Mouse (Mus musculus): ENCODE results near the gene Ppp1r3c. TPM values are rescaled to one million over a fixed set of nuclear protein-coding genes. Genes with fewer than 3 reads are reported as not detected.

The Ppp1r3c gene
- polyA plus RNA-seq, 1 experiment from 2014 or later: 4.7 TPM

GRCm38 (mm10) chr19:36714492-36714891 lies 22.0 kb downstream of the Ppp1r3c start:
- Histone ChIP-seq H3K36me3 (replicated peaks; ENCODE audit: control insufficient read depth, insufficient read depth, low read depth, low read length) (no peaks in the 10 kb centered on the region), H3K4me2 (ENCODE audit: low read depth, low read length) (no peak overlapping the region), H3K4me1 (ENCODE audit: control insufficient read depth, insufficient read depth, low read length) (no peaks in the 10 kb centered on the region), H3K27me3 (ENCODE audit: control insufficient read depth, insufficient read depth, low read length) (no peaks in the 10 kb centered on the region), H3K27ac (replicated peaks; ENCODE audit: low read depth, low read length) (no peak overlapping the region), H3K9ac (replicated peaks; ENCODE audit: low read length) (no peak overlapping the region), H3K4me3 (ENCODE audit: low read depth, low read length) (no peak overlapping the region), H3K9me3 (replicated peaks; ENCODE audit: control insufficient read depth, low read length) (no peaks in the 10 kb centered on the region)
- 80% methylated on average over 1 of the region's 1 CpGs for WGBS
- no peak for DNase-seq (ENCODE audit: low spot score)
- ATAC-seq (replicated peaks; ENCODE audit: insufficient number of reproducible peaks, low FRiP score, low TSS enrichment, low read depth): no peak

- no peaks in the 10 kb centered on the region for H3K4me1 ChIP-seq (ENCODE audit: control insufficient read depth, insufficient read depth, low read length)
- H3K4me3 ChIP-seq (ENCODE audit: low read depth, low read length): no peak overlapping the region
- no peaks in the 10 kb centered on the region for H3K9me3 ChIP-seq (replicated peaks; ENCODE audit: control insufficient read depth, low read length)
- no peak overlapping the region for H3K9ac ChIP-seq (replicated peaks; ENCODE audit: low read length)
- no peaks in the 10 kb centered on the region for H3K27me3 ChIP-seq (ENCODE audit: control insufficient read depth, insufficient read depth, low read length)
- H3K27ac ChIP-seq (replicated peaks; ENCODE audit: low read depth, low read length): no peak overlapping the region
- H3K36me3 ChIP-seq (replicated peaks; ENCODE audit: control insufficient read depth, insufficient read depth, low read depth, low read length): no peaks in the 10 kb centered on the region
- 81% methylated on average over 13 of the region's 13 CpGs for WGBS
- ATAC-seq (replicated peaks; ENCODE audit: insufficient number of reproducible peaks, low FRiP score, low TSS enrichment, low read depth) (no peak), DNase-seq (ENCODE audit: low spot score) (no peak)
- H3K4me2 ChIP-seq (ENCODE audit: low read depth, low read length): no peak overlapping the region
Measured at GRCm38 (mm10) chr19:36713092-36713491, 23.4 kb downstream of the Ppp1r3c start.

GRCm38 (mm10) chr19:36706195-36706594 lies 30.3 kb downstream of the Ppp1r3c start:
- Histone ChIP-seq H3K4me2 (ENCODE audit: low read depth, low read length) (no peak overlapping the region), H3K27ac (replicated peaks; ENCODE audit: low read depth, low read length) (no peak overlapping the region), H3K9me3 (replicated peaks; ENCODE audit: control insufficient read depth, low read length) (no peaks in the 10 kb centered on the region), H3K4me1 (ENCODE audit: control insufficient read depth, insufficient read depth, low read length) (no peaks in the 10 kb centered on the region), H3K27me3 (ENCODE audit: control insufficient read depth, insufficient read depth, low read length) (no peaks in the 10 kb centered on the region), H3K4me3 (ENCODE audit: low read depth, low read length) (no peak overlapping the region), H3K36me3 (replicated peaks; ENCODE audit: control insufficient read depth, insufficient read depth, low read depth, low read length) (no peaks in the 10 kb centered on the region), H3K9ac (replicated peaks; ENCODE audit: low read length) (no peak overlapping the region)
- whole genome bisulfite sequencing: 66% methylated on average over 6 of the region's 6 CpGs
- ATAC-seq (replicated peaks; ENCODE audit: insufficient number of reproducible peaks, low FRiP score, low TSS enrichment, low read depth) (no peak), DNase-seq (ENCODE audit: low spot score) (no peak)

- H3K27me3 ChIP-seq (ENCODE audit: control insufficient read depth, insufficient read depth, low read length): no peaks in the 10 kb centered on the region
- no peak overlapping the region for H3K4me3 ChIP-seq (ENCODE audit: low read depth, low read length)
- ATAC-seq (replicated peaks; ENCODE audit: insufficient number of reproducible peaks, low FRiP score, low TSS enrichment, low read depth): no peak
- DNase-seq (ENCODE audit: low spot score): no peak
- no peaks in the 10 kb centered on the region for H3K4me1 ChIP-seq (ENCODE audit: control insufficient read depth, insufficient read depth, low read length)
- H3K9ac ChIP-seq (replicated peaks; ENCODE audit: low read length): no peak overlapping the region
- 76% methylated on average over 17 of the region's 17 CpGs for WGBS
- no peaks in the 10 kb centered on the region for H3K9me3 ChIP-seq (replicated peaks; ENCODE audit: control insufficient read depth, low read length)
- no peak overlapping the region for H3K4me2 ChIP-seq (ENCODE audit: low read depth, low read length)
- no peaks in the 10 kb centered on the region for H3K36me3 ChIP-seq (replicated peaks; ENCODE audit: control insufficient read depth, insufficient read depth, low read depth, low read length)
- no peak overlapping the region for H3K27ac ChIP-seq (replicated peaks; ENCODE audit: low read depth, low read length)
Measured at GRCm38 (mm10) chr19:36705286-36706146, 30.9 kb downstream of the Ppp1r3c start.

GRCm38 (mm10) chr19:36704763-36705162 lies 31.7 kb downstream of the Ppp1r3c start:
- Histone ChIP-seq H3K4me1 (ENCODE audit: control insufficient read depth, insufficient read depth, low read length) (no peaks in the 10 kb centered on the region), H3K9me3 (replicated peaks; ENCODE audit: control insufficient read depth, low read length) (no peaks in the 10 kb centered on the region), H3K4me3 (ENCODE audit: low read depth, low read length) (no peak overlapping the region), H3K9ac (replicated peaks; ENCODE audit: low read length) (no peak overlapping the region), H3K4me2 (ENCODE audit: low read depth, low read length) (no peak overlapping the region), H3K27ac (replicated peaks; ENCODE audit: low read depth, low read length) (no peak overlapping the region), H3K36me3 (replicated peaks; ENCODE audit: control insufficient read depth, insufficient read depth, low read depth, low read length) (no peaks in the 10 kb centered on the region), H3K27me3 (ENCODE audit: control insufficient read depth, insufficient read depth, low read length) (no peaks in the 10 kb centered on the region)
- WGBS: 81% methylated on average over 7 of the region's 7 CpGs
- ATAC-seq (replicated peaks; ENCODE audit: insufficient number of reproducible peaks, low FRiP score, low TSS enrichment, low read depth) (no peak), DNase-seq (ENCODE audit: low spot score) (no peak)

- DNase-seq (ENCODE audit: low spot score) (no peak), ATAC-seq (replicated peaks; ENCODE audit: insufficient number of reproducible peaks, low FRiP score, low TSS enrichment, low read depth) (no peak)
- H3K27me3 ChIP-seq (ENCODE audit: control insufficient read depth, insufficient read depth, low read length): no peaks in the 10 kb centered on the region
- H3K27ac ChIP-seq (replicated peaks; ENCODE audit: low read depth, low read length): no peak overlapping the region
- 42% methylated on average over 9 of the region's 9 CpGs for WGBS
- no peak overlapping the region for H3K4me2 ChIP-seq (ENCODE audit: low read depth, low read length)
- H3K9ac ChIP-seq (replicated peaks; ENCODE audit: low read length): no peak overlapping the region
- no peak overlapping the region for H3K4me3 ChIP-seq (ENCODE audit: low read depth, low read length)
- no peaks in the 10 kb centered on the region for H3K9me3 ChIP-seq (replicated peaks; ENCODE audit: control insufficient read depth, low read length)
- H3K36me3 ChIP-seq (replicated peaks; ENCODE audit: control insufficient read depth, insufficient read depth, low read depth, low read length): no peaks in the 10 kb centered on the region
- H3K4me1 ChIP-seq (ENCODE audit: control insufficient read depth, insufficient read depth, low read length): no peaks in the 10 kb centered on the region
Measured at GRCm38 (mm10) chr19:36701809-36702622, 34.4 kb downstream of the Ppp1r3c start.

- no peak overlapping the region for H3K27ac ChIP-seq (replicated peaks; ENCODE audit: low read depth, low read length)
- H3K4me2 ChIP-seq (ENCODE audit: low read depth, low read length): no peak overlapping the region
- H3K27me3 ChIP-seq (ENCODE audit: control insufficient read depth, insufficient read depth, low read length): no peaks in the 10 kb centered on the region
- no peak overlapping the region for H3K9ac ChIP-seq (replicated peaks; ENCODE audit: low read length)
- 75% methylated on average over 3 of the region's 3 CpGs for WGBS
- H3K4me1 ChIP-seq (ENCODE audit: control insufficient read depth, insufficient read depth, low read length): no peaks in the 10 kb centered on the region
- DNase-seq (ENCODE audit: low spot score): no peak
- no peaks in the 10 kb centered on the region for H3K36me3 ChIP-seq (replicated peaks; ENCODE audit: control insufficient read depth, insufficient read depth, low read depth, low read length)
- no peak overlapping the region for H3K4me3 ChIP-seq (ENCODE audit: low read depth, low read length)
- ATAC-seq (replicated peaks; ENCODE audit: insufficient number of reproducible peaks, low FRiP score, low TSS enrichment, low read depth): no peak
- no peaks in the 10 kb centered on the region for H3K9me3 ChIP-seq (replicated peaks; ENCODE audit: control insufficient read depth, low read length)
Measured at GRCm38 (mm10) chr19:36701366-36701765, 35.1 kb downstream of the Ppp1r3c start.

- no peak for ATAC-seq (replicated peaks; ENCODE audit: insufficient number of reproducible peaks, low FRiP score, low TSS enrichment, low read depth)
- H3K4me2 ChIP-seq (ENCODE audit: low read depth, low read length): no peak overlapping the region
- no peak overlapping the region for H3K27ac ChIP-seq (replicated peaks; ENCODE audit: low read depth, low read length)
- no peaks in the 10 kb centered on the region for H3K36me3 ChIP-seq (replicated peaks; ENCODE audit: control insufficient read depth, insufficient read depth, low read depth, low read length)
- H3K27me3 ChIP-seq (ENCODE audit: control insufficient read depth, insufficient read depth, low read length): no peaks in the 10 kb centered on the region
- WGBS: 80% methylated on average over 4 of the region's 4 CpGs
- H3K9me3 ChIP-seq (replicated peaks; ENCODE audit: control insufficient read depth, low read length): no peaks in the 10 kb centered on the region
- no peaks in the 10 kb centered on the region for H3K4me1 ChIP-seq (ENCODE audit: control insufficient read depth, insufficient read depth, low read length)
- H3K9ac ChIP-seq (replicated peaks; ENCODE audit: low read length): no peak overlapping the region
- DNase-seq (ENCODE audit: low spot score): no peak
- H3K4me3 ChIP-seq (ENCODE audit: low read depth, low read length): no peak overlapping the region
Measured at GRCm38 (mm10) chr19:36700937-36701336, 35.5 kb downstream of the Ppp1r3c start.

Measured in embryonic facial prominence, embryonic 11.5 days (tissue).